Mouse (Mus musculus) heart, adult 2 months (tissue): ENCODE results near the gene Mrps5.

Source experiments
- EP300 ChIP-seq: fragments of 200-500 bp; IDR thresholded peaks from 2 replicates; pipeline ENCODE4 v1.6.1; 2011; ENCODE audit warnings: low read depth, low read length, control low read depth; ENCODE audit not compliant: insufficient read depth
- POLR2A ChIP-seq: fragments of 200-500 bp; IDR thresholded peaks from 2 replicates; pipeline ENCODE4 v1.6.1; 2011; ENCODE audit warnings: mild to moderate bottlenecking, low read depth, low read length, control low read depth; ENCODE audit not compliant: insufficient read depth

DNA sequence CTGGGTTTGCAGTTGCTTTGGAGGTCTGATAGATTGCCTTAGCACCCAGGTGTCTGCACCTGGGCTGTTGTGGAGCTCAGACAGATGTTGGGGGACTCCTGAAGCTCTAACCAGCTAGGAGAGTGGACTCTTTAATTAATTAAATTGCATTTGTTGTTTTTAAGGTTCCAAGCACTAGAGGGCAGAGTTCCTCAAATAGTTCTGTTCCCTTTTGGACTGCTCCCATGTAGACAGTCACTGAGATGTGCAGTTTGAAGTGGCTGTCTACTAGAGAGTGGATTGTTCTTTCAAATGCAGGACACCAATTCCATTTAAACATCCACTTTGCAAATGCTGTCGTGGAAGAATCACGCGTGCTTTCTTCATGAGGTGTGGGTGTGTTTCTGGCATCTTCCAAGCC is 21.2 kb downstream of the Mrps5 start:
- TF ChIP-seq EP300 = no peak
- no peak for TF ChIP-seq POLR2A
